Mouse (Mus musculus) forebrain, embryonic 16.5 days (tissue): ENCODE measurements around the gene Pank1. TPM values are rescaled to one million over a fixed set of nuclear protein-coding genes. Genes with fewer than 3 reads are reported as not detected.

ENCODE experiments used
- ATAC-seq: fragments of 200-750 bp; cut with Nextera tagmentation; 2 replicates; pipeline ENCODE4 v1.8.0; 2017; ENCODE audit warnings: mild to moderate bottlenecking, moderate library complexity
- H3K27ac ChIP-seq: fragments of 300-500 bp; sonication (generic); 2 replicates; pipeline ENCODE4 v1.5.1; 2014; ENCODE audit warnings: low read length, control low read depth
- H3K27me3 ChIP-seq: fragments of 300-500 bp; sonication (generic); replicated peaks from 2 replicates; pipeline ENCODE4 v1.6.1; 2014; ENCODE audit warnings: low read length; ENCODE audit not compliant: control insufficient read depth, insufficient read depth
- H3K36me3 ChIP-seq: fragments of 300-500 bp; sonication (generic); 2 replicates; pipeline ENCODE4 v1.6.1; 2014; ENCODE audit not compliant: control insufficient read depth, insufficient read depth
- H3K4me1 ChIP-seq: fragments of 300-500 bp; sonication (generic); replicated peaks from 2 replicates; pipeline ENCODE4 v1.6.1; 2014; ENCODE audit warnings: low read length; ENCODE audit not compliant: control insufficient read depth, insufficient read depth
- H3K4me2 ChIP-seq: fragments of 300-500 bp; sonication (generic); 2 replicates; pipeline ENCODE4 v1.6.1; 2014; ENCODE audit warnings: mild to moderate bottlenecking, low read length, control low read depth
- H3K4me3 ChIP-seq: fragments of 300-500 bp; sonication (generic); replicated peaks from 2 replicates; pipeline ENCODE4 v1.5.1; 2014; ENCODE audit warnings: mild to moderate bottlenecking, low read length, control low read depth
- H3K9ac ChIP-seq: fragments of 300-500 bp; sonication (generic); replicated peaks from 2 replicates; pipeline ENCODE4 v1.6.1; 2014; ENCODE audit warnings: low read depth, low read length, control low read depth
- H3K9me3 ChIP-seq: fragments of 300-500 bp; sonication (generic); 2 replicates; pipeline ENCODE4 v1.6.1; 2016; ENCODE audit warnings: low read length; ENCODE audit not compliant: control insufficient read depth
- WGBS: fragments of 180-500 bp; shearing (Covaris S2); extraction: QIAGEN DNeasy Blood & Tissue Kit; methylation state at CpG from one replicate; pipeline ENCODE4 v1.1.7; 2014; 5-methylcytosine and 5-hydroxymethylcytosine counted together
- polyA plus RNA-seq: library from polyadenylated mRNA; unstranded; fragments of >200 nt; fragmentation: Nextera tagmentation; extraction: Ambion mirVana; gene quantifications from 2 replicates; pipeline ENCODE4 v1.2.1, GENCODE M21; 2015

Gene Pank1
- polyA plus RNA-seq, 1 experiment from 2014 or later = 5.2 TPM

DNA sequence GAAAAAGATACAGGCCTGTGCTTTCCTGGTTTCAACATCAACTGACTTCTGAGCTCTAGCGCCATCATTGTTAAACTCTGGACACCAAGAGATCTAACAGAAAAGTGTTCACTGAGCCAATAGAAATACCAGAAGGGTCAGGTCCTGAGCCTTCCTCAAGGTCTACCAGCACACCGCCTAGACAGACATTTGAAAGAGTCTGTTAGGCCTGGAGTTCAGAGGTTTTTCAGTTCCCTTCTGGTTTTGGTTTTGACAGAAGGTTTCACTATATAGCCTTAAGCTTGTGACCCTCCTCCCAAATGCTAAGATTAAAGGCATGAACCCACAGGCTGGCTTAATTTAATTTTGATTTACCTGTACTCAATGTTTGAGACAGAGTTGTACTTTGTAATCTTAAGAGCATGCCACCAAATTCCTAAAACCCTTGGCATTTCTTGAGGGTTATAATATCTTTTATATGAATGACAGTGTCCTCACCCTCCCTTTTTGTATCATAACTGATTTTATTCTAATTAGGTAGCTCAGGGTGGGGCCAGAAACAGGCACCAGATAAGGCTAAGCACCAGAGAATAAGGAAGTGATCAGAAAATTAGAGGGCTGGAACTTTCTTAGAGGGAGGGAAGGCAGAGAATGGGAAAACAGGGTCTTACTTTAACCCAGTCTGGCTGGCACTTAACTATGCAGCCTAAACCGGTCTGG, 4.4 kb upstream of the Pank1 start:
- Histone ChIP-seq H3K9me3 (no peaks in the 10 kb centered on the region), H3K36me3 (no peaks in the 10 kb centered on the region), H3K9ac (no peak overlapping the region), H3K4me2 (no peak overlapping the region), H3K27ac (no peak overlapping the region), H3K27me3 (no peaks in the 10 kb centered on the region), H3K4me1 (peaks cover 11% of the 10 kb centered on the region), H3K4me3 (no peak overlapping the region)
- no peak for ATAC-seq
- 85% methylated on average over 3 of the region's 3 CpGs for WGBS

DNA sequence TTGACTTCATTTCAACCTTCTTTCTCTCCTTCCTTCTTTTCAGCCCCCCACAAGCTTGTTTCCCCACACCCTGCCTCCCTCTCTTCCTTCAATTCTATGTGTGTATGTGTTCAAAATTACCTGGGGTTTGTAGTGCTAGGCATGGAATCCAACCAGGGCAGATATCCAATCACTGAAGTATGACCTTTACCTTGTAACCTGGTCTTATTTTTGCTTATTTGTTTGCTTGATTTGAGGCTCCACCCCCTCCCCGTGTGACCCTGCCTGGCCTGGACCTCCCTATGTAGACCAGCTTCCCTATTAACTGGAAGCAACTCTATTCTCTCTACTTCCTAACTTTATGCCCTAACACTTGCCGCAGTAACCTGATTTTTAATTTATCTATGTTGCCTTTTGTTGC, 3.2 kb upstream of the Pank1 start:
- H3K4me3 ChIP-seq = no peak overlapping the region
- no peaks in the 10 kb centered on the region for H3K9me3 ChIP-seq
- H3K9ac ChIP-seq = no peak overlapping the region
- 85% methylated on average over 2 of the region's 2 CpGs for WGBS
- no peaks in the 10 kb centered on the region for H3K36me3 ChIP-seq
- no peak overlapping the region for H3K27ac ChIP-seq
- H3K4me2 ChIP-seq = no peak overlapping the region
- H3K27me3 ChIP-seq = no peaks in the 10 kb centered on the region
- peaks cover 12% of the 10 kb centered on the region for H3K4me1 ChIP-seq
- no peak for ATAC-seq

DNA sequence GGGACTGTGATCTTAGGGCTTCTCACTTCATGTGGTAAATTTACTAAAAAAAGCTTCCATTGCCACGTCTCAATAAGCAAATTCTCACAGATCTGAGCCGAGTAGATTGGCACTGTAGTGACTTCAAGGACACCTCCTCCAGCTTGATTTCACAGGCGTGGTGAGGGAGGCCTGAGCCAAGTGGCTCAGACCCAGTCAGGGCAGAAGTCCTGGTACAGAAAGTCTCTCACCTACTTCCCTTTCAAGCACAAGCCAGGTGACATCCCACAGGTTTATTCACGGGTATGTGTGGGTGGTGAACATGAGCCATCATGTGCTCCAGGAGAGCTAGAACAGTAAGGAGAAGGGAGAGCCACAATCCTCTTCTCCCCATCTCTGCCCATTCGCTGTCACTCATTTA, 1.9 kb upstream of the Pank1 start:
- H3K9ac ChIP-seq = no peak overlapping the region
- no peak overlapping the region for H3K4me2 ChIP-seq
- no peak overlapping the region for H3K27ac ChIP-seq
- WGBS = 79% methylated on average over 5 of the region's 5 CpGs
- H3K4me1 ChIP-seq = peaks cover 16% of the 10 kb centered on the region
- no peaks in the 10 kb centered on the region for H3K9me3 ChIP-seq
- no peak for ATAC-seq
- H3K4me3 ChIP-seq = no peak overlapping the region
- H3K36me3 ChIP-seq = no peaks in the 10 kb centered on the region
- no peaks in the 10 kb centered on the region for H3K27me3 ChIP-seq

DNA sequence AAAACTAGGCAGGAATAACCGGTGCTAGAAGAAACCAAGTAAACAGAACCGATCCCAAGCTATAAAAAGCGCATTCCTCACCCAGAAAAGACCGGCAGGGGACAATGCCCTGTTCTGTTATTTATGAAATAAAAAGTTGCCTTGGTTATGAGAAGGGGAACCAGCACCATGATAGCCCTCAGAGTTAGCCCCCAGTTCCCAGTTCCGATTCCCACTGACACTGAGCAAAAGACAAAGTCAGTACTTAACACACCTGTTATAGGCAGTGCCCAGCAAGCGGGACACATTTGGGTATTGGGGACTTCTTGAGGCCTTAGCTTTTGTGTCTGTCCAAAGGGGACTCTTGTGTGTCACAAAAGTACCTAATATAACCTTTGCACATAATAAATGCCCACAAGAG, 369 bp upstream of the Pank1 start:
- peaks cover 16% of the 10 kb centered on the region for H3K4me1 ChIP-seq
- no peak overlapping the region; the same call in 1 of the 2 replicates for H3K27ac ChIP-seq
- 17% methylated on average over 6 of the region's 6 CpGs for WGBS
- H3K9me3 ChIP-seq = no peaks in the 10 kb centered on the region
- peak overlapping the region; percentile 84 for H3K4me3 ChIP-seq
- no peaks in the 10 kb centered on the region for H3K27me3 ChIP-seq
- H3K36me3 ChIP-seq = no peaks in the 10 kb centered on the region
- peak overlapping the region; percentile 85 for H3K4me2 ChIP-seq
- peak overlapping the region; percentile 98 for H3K9ac ChIP-seq
- ATAC-seq = no peak

DNA sequence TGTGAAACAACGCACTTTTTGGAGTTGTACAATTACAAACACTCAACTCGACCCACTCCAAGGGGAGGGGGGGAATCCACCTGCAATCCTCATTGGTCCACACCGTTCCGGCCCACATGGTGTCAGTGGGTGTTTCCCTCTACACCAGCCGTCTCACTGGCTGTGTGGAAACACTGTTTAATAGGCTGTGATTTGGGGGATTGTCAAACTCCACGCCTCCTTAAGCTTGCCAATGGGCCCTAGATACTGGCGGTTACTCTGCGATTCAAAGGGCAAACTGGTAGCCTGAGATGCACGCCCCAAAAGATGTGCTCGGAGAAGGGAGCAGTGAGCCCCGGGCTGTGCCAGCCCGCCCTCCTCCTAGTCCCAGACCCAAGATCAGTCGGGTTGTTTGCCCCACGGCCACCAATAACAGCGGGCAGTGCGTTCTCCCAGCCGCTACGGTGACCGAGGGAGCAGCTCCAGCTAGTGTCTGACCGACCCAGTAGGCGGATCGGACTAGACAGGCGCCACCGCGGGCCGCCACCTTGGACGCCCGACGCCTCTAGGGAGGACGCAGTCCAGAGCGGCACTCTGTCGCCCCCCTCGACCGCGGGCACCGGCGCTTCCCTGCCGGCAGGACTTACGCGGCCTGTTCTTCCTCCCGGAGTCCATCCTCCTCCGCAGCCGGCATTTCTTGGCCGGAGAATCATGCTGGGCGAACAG, 1.2 kb downstream of the Pank1 start:
- H3K4me1 ChIP-seq = peaks cover 16% of the 10 kb centered on the region
- ATAC-seq = peak; percentile 97
- 0% methylated on average over 45 of the region's 45 CpGs for WGBS
- H3K9ac ChIP-seq = peak overlapping the region; percentile 98
- peak overlapping the region; percentile 95 for H3K27ac ChIP-seq
- no peaks in the 10 kb centered on the region for H3K36me3 ChIP-seq
- H3K9me3 ChIP-seq = no peaks in the 10 kb centered on the region
- H3K27me3 ChIP-seq = no peaks in the 10 kb centered on the region
- peak overlapping the region; percentile 85 for H3K4me2 ChIP-seq
- peak overlapping the region; percentile 84 for H3K4me3 ChIP-seq

DNA sequence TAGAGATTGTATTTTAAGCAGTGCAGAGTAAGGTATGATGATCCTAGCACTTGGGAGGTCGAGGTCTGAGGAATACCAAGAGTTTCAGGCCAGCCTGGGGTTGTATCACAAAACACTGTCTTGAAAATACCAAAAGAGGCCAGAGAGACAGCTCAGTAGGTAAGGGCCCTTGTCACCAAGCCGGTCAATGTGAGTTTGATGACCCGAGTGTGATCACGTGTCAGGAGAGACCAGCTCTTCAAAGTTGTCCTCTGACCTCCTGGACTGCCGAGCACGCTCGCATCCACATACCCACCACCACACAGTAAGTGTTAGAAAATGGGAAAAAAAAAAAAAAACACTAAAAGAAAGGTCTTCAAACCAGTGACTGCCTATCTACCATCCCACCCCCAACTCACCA, 2.6 kb downstream of the Pank1 start:
- no peak for ATAC-seq
- Histone ChIP-seq H3K9me3 (no peaks in the 10 kb centered on the region), H3K27ac (no peak overlapping the region), H3K27me3 (no peaks in the 10 kb centered on the region), H3K9ac (no peak overlapping the region), H3K4me3 (no peak overlapping the region), H3K4me1 (peaks cover 16% of the 10 kb centered on the region), H3K36me3 (no peaks in the 10 kb centered on the region), H3K4me2 (peak overlapping the region; percentile 14)
- WGBS = 80% methylated on average over 7 of the region's 7 CpGs

DNA sequence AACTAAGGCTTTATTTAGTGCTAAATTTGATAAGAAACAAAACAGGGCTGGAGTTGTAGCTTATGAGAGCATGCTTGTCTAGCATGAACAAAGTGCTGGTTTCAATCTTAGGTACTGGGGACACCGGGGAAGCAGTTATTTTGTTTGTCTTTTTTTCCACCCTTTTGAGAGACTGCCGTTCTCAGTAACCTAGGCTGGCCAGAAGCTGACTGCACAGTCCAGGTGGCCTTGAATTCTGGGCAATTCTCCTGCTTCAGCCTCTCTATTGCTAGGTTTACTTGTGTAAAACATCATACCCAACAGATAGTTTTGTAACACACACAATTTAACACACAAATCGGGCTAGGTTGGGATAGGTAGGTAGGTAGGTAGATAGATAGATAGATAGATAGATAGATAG, 9.9 kb downstream of the Pank1 start:
- Histone ChIP-seq H3K9ac (no peak overlapping the region), H3K27me3 (no peaks in the 10 kb centered on the region), H3K9me3 (0 out of 2 replicates have a peak, but pooled peaks cover 2% of the 10 kb centered on the region), H3K27ac (no peak overlapping the region), H3K36me3 (no peaks in the 10 kb centered on the region), H3K4me3 (no peak overlapping the region), H3K4me1 (no peaks in the 10 kb centered on the region), H3K4me2 (no peak overlapping the region)
- 87% methylated on average over 3 of the region's 3 CpGs for WGBS
- ATAC-seq = no peak

DNA sequence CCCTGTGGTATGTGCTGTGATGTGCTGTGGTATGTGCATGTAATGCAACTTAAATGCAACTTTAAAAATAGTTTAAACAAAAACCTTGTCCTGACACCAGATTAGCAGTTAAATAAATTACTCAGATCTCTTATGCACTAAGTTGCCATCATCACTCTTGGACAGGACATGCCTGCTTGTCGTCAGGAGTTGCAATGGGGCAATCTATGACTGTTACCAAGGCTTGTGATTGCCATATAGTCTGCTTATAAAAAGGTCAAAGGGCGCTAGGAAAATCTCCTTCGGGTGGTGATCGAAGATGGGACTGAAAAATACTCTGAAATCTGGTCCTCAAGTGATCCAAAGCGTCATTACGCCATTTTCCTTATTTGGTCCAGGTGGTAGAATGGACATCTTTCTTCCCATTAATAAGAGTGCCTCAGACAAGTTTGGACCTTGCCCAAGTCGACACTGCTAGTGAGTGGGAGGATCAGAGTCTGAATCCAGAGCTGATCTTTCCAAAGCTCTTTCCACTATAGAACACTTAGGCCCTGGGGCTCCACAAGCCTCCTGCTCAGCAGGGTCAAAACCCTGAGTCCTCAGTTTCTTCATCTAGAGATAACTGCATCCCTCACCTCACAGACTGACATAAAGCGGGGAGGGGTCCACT, 11.0 kb downstream of the Pank1 start:
- Histone ChIP-seq H3K4me3 (no peak overlapping the region), H3K36me3 (no peaks in the 10 kb centered on the region), H3K4me2 (no peak overlapping the region), H3K27me3 (no peaks in the 10 kb centered on the region), H3K4me1 (no peaks in the 10 kb centered on the region), H3K9ac (no peak overlapping the region), H3K27ac (no peak overlapping the region), H3K9me3 (0 out of 2 replicates have a peak, but pooled peaks cover 2% of the 10 kb centered on the region)
- 94% methylated on average over 8 of the region's 8 CpGs for WGBS
- ATAC-seq = no peak

DNA sequence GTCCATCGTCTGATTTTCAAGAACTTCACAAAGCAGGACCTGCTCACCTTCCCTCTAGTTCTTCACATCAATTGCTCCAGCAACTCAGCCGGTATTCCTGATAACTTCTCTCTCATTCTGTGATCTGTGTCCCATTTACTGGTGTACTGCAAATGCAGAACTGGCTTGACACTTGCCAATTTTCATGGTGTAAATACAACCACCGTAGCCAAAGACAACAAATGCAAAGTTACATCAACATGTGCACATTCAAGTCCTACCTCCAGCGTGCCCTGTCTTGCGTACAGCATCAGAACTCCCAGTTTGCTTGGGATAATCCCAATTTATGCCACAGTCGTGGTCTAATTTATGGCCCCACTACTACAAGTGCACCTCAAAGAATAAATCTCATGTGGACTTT, 15.5 kb downstream of the Pank1 start:
- Histone ChIP-seq H3K9me3 (0 out of 2 replicates have a peak, but pooled peaks cover 2% of the 10 kb centered on the region), H3K4me1 (no peaks in the 10 kb centered on the region), H3K9ac (no peak overlapping the region), H3K36me3 (no peaks in the 10 kb centered on the region), H3K27ac (no peak overlapping the region), H3K4me2 (no peak overlapping the region), H3K4me3 (no peak overlapping the region), H3K27me3 (no peaks in the 10 kb centered on the region)
- ATAC-seq = no peak
- 94% methylated on average over 6 of the region's 6 CpGs for WGBS
